Mouse (Mus musculus) adrenal gland, adult (tissue): ENCODE measurements at regions not wholly inside any gene's neighbourhood (a gene's known extent, or its start where the extent isn't known, plus 50 kb on each side); places are given as distances from the start of the nearest gene placed in this dataset.
"Not testable (repeated sequence)": the region's sequence is repeated elsewhere in the genome, so short reads cannot be mapped to it uniquely, and the experiment has no call there.

Source experiments
- DNase-seq, 2 experiments: peaks; one replicate each; pipeline ENCODE4 v3.0.0; 2022 to 2023; ENCODE audit warnings: low spot score in 1 of 2; ENCODE audit not compliant: inconsistent age in 2 of 2

- peak in 1 of 2 experiments; percentile 40 for DNase-seq
These were observed 321.8 kb upstream of the Gdi2 start for GRCm38 (mm10) chr13:3216070-3216469.

- DNase-seq: not testable (repeated sequence)
These were observed 316.8 kb upstream of the Gdi2 start for GRCm38 (mm10) chr13:3221005-3221621.

- no peak for DNase-seq
These were observed 316.2 kb upstream of the Gdi2 start for GRCm38 (mm10) chr13:3221622-3222021.

- no peak for DNase-seq
These were observed 279.5 kb upstream of the Gdi2 start for GRCm38 (mm10) chr13:3258379-3258778.

DNA sequence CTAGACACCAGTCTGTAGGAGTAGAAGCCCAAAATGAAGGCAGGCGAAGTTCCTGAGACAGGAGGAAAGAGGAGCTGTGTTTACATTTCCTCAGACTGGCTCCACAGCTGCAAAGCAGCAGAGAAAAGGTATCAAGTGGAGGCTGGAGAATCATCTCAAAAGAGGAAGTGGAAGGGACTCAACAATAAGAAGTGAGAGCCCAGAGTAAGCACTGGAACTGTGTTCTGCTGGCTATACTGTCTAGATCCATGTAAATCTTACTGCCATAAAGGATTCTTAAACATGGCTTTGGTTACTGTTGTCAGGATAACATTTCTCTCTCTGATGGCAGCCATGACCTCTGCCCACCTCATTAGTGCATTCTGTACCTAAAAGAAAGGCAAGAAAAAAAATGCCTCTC lies 261.7 kb upstream of the Gdi2 start:
- DNase-seq: not testable (repeated sequence)
